Mouse (Mus musculus) adrenal gland, adult 18-20 months (tissue): ENCODE data around the gene Wwox. TPM values are rescaled to one million over a fixed set of nuclear protein-coding genes. Genes with fewer than 3 reads are reported as not detected.

Source experiments
- DNase-seq, 2 experiments: peaks; one replicate each; pipeline ENCODE4 v3.0.0; 2021 to 2022; ENCODE audit warnings: low spot score in 2 of 2
- total RNA-seq, 2 experiments: library from RNA; stranded (reverse); gene quantifications; 1 replicate in 1 of 2; 2 replicates in 1 of 2; pipeline ENCODE4 v1.2.3; 2021

Gene Wwox
- total RNA-seq, 2 experiments from 2014 or later = 26.9 to 27.0 TPM

DNA sequence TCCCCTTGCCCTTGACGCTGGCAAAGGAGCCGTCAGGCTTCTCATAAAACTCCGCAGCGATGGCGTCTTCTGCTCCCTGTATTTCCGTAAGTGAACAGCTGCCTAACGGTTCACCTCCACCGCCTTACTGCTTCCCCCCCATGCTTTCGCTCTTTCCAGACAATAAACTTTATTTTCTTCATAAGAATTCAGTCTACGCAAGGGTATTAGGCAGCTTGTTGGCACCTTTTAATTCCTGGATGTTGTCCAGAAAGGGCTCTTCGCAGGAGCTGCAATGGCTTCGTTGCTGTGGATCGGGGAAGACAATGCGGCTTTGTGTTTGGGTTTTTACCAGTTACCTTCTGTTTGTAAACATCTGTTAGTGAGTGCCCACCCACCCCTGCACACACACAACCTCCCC lies 211.3 kb downstream of the Wwox start:
- no peak for DNase-seq

DNA sequence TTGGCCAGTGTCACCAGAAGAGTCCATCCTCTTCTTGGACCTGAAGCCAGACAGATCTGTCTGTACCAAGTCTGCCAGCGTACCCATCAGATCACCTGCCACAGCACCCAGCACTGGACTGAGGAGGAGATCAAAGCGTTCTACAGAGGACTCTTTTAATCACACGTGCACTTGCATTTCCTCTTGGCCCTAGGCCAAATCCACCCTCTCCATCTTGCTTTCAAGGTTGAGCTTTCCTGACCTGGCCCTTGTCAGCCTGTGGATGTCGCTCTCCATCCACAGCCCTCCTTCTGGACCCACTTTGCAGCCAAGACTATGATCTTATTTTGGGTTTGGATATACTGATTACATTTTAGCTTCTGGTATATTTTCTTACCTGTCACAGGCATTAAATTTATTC lies 218.3 kb downstream of the Wwox start:
- peak; percentile 22 to 35 for DNase-seq

DNA sequence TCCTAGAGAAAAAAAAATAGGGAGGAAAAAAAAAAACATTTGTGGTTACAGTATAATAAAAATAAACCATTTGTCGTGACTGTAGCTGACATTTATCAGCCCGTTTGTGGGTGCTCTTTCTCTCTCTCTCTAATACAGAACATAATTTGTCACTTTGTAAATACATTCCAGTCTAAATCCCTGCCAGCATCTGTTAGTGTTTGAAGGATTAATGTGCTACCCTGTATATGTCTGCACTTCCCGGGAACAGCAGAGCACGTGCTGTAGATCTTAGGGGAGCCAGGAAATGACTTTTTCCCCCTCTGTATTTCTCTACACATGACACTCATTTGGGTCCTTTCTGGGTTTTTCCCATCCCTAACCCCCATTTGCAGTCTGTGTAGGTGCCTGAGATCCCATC lies 219.0 kb downstream of the Wwox start:
- DNase-seq = no peak

DNA sequence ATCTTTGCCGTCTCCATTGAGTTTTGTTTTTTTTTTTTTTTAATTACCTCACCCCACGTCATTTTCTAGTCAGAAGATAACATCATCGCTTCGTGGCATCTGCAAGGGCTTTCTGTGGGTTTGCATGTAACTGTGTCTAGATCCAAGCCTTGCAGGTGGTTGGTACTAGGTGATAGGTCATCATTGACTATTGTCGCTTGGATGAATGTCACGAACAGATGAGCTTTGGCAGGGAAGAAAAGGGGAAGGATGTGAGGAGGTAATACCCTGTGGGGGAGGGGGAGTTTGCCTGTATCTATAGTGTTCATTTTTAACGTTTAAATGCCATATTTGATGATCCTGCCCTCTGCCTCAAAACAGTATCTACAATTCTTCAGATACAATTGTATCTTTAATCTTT lies 223.6 kb downstream of the Wwox start:
- no peak for DNase-seq

DNA sequence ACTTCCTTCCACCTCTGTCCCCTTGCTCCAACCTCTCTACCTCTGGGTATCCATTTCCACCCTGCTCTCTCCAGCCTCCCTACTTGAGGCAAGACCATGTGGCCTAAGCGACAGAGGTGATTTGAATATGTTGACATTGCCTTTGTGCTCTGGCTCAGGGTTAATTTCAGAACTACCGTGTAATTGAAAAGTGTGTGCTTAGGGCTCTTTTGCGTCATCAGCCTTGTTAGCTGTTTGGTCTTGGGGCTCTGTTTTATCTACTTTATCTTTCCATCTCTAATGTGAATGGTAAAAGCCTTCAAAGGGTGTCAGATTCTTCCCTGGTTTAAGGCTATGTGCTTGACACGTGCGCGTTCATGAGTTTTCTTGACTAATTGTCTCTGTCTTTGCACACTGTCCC lies 226.1 kb downstream of the Wwox start:
- no peak for DNase-seq

DNA sequence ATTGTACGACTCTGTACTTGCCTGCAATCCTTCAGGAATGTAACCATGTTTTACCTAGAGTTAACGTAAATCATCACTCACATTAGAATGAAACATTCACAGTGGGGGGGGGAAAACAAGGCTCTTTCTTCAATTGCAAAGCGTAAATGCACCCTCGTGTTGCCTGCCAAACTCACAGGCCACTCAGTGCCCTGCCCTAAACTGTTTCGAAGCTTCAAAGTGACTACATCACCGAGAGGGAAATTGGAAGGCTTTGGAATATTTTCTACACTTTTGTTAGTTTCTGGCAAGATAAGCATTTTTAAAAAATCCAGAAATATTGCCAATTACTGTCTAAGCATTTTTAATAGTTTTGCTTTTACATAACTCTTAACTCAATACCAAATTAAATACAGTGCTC lies 231.3 kb downstream of the Wwox start:
- no peak for DNase-seq

DNA sequence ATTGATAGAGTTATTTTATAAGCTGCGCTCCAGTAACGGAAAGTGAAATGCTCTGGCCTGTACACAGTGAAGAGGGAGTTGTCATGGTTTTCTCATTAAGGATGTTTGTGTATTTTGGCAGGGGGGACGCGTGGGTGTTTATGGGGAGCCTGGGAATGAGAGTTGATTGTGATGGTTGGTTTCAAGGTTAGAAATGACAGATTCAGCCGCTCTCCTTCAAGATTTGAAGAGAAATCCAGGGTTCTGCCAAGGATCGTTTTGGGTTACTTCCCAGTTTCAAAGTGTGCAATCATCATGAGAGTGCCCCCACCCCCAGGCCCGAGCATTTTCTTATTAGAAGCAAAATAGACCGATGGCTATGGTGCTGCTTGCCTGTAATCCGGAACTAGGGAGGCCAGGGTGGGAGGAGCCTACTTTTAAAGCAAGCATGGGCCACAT lies 231.8 kb downstream of the Wwox start:
- DNase-seq = peak in 1 of 2 experiments; percentile 23

DNA sequence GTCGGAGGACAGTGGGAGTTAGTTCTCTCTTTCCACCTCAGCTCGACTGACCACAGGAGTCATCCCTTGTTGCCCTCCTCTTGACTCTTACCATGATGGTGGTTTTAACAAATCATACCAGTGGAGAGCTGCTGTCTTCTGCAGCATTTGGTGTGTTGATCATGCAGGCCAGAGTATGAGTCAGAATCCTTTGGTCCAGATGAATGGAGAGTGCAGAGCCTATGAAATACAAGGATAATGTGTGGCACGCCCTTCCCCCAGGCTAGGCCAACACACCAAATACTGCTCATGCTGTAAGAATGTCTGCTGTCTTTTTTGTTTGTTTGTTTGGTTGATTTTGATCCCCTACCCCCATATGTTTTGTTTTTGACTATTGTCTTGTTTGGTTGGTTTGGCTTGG lies 234.0 kb downstream of the Wwox start:
- DNase-seq = no peak

DNA sequence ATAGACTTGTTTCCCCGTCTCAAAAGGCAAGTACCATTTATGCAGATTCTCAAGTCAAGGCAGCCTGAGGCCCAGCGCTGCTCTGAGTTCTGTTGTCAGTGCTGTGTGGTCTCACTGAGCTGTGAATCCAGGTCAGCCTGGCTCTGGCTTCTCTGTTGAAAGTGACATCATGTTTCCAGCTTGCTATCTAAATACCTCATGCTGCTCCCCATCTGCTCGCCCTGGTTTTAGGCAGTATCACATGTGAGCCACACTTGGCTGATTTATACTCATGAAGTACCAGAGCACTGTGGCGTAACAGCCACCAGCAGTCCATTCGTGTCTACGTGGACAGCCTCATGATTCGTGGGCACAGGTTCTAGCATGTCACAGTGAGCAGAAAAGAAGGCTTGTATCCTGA lies 235.7 kb downstream of the Wwox start:
- no peak for DNase-seq

DNA sequence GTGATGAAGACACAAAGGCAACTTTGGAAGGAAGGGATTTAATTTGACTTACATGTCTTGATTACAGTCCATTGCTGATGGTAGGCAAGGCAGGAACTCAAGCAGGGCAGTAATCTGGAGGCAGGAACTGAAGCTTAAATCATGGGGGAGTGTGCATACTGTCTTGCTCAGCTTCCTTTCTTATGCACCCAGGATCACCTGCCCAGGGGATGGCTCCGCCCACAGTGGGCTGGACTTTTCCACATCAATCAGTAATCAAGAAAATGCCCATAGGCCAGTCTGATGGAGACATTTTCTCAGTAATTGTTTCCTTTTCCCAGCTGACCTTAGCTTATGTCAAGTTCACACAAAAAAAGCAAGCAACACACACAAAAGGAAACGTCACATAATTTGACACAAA lies 237.5 kb downstream of the Wwox start:
- no peak for DNase-seq

DNA sequence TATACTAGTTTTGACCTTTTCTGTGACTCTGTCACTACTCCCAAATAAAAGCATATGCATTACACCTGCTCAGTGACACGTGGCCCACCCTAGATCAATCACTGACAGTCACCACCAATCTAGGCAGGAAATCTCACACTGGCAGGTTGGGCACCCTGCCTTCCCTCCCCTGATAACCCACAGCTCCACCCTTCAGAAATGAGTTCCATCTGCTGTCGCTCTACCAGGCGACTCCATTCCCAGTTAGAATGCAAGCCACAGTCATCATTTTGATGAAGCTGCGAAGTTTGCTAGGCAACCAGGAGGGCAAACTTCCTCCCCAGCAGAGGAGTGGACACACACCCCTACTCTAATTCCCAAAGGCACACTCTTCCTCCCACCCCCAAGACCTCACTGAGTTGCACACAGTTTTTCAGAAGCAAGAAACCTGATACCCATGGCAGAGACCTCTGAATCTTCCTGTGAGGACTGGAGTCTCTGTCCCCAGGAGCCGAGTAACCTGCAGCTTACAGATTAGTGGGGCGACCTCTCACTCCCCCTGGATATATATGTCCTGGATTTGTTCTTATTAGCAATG lies 238.2 kb downstream of the Wwox start:
- no peak for DNase-seq

DNA sequence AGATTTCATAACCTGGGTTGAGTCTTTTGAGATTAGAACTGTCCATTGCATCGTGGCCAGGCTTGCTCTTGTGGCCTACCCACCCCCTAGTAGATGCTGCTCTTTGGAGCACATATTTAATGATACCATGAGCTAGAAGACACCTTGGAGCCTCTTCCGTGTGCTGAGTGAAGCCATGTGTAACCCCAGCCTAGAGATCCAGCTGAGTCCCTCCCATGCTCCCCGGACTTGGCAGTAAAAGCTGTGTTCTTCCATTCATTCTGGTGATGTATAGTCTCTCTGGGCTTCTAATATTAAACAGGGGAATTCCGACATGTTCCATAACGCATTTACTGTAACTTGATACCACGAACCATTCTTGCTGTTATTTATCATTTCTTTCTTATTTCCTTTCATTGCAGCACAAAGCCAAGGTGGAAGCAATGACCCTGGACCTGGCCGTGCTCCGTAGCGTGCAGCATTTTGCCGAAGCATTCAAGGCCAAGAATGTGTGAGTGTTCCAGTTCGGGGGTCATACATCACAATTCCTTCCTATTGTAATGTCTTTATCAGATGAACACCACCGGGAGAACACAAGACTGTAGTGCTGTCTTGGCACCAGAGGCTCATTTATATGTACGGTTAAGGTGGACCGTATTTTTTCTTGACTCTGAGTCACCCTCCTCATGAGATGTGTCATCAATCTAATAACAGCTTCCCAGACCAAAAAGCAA lies 240.1 kb downstream of the Wwox start:
- no peak for DNase-seq

DNA sequence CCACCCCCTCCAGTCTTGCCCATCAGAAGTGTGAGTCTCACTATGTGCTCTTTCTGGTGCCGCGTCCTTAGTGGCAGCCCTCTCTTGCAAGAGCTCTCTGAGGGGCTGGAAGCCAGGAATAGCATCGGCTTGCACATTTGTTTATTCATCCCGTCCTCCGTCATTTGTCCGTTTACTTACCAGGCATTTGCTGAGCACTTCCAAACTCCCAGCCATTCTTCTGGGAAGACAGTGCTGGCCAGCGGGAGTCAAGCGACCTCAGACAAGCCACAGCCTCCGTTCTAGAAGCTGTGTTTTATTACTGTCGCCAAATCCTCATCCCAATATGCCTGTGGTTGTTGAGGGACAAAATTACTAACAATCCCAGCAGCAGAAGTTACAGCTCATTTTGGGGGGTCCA lies 241.7 kb downstream of the Wwox start:
- DNase-seq = no peak

DNA sequence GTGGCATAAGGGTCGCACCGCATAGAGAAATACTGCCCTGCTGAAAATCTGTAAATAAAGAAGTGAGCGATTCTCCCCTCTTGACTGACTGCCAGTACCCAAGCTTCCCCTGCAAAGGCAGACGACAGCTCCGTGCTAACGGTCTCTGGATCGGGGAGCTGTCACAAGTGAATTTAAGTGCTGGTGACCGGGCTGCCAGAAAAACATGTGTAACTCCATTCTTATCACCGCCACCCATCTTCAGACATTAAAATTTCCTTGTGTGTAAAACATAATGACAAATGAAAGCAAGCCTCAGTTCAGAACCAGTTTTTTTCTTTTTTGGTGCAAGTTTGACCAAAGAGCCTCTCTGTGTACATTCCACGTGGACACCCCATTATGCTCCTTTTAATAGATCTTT lies 242.7 kb downstream of the Wwox start:
- DNase-seq = no peak

DNA sequence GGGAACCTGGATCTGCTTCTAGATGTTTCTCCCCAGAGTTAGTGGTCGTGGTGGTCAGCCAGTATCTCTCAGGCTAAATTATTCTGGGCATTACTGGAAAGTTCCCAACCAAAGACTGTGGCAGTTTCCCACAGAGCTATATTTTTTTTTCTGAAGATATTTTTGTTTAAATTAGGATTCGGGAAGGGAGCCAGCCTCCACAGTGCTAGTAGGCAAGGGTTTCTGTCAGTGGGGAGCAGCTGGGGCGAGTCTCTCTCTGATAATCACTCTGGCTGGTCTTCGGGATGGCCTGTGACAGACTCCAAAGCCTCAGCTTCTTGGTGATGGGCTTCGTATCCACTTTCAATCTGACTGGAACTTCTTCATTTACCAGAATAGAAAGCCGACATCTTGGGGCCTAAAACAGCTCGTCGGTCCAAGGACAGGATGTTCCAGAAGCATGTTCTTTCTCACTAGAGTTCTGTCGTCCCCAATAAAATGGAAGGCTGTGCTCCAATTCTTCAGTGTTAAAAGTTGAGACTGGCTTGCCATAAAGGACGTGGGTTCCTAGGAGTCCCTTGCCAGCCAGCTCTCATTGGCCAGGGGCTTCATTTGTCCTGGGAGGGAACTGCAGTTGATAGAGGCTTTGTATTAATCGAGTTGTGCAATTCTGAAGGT lies 244.7 kb downstream of the Wwox start:
- DNase-seq = no peak

DNA sequence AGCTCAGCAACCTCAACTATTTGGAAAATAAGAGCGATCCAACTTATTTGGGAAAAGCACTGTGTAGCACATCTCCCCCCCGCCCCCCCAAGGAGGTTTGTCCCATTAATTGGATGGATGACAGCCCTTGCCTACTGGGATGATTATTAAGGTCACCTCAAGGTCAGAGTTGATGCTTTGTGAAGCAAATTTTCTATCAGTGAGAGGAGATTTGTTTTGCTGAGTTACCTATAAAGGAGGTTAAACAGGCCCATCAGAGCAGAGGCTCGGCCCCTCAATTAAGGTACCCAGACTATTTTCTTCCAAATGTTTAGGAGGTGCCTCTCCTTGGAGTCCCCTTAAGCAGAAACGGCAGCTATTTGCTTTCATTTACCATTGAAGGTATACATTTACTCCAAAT lies 247.0 kb downstream of the Wwox start:
- no peak for DNase-seq

DNA sequence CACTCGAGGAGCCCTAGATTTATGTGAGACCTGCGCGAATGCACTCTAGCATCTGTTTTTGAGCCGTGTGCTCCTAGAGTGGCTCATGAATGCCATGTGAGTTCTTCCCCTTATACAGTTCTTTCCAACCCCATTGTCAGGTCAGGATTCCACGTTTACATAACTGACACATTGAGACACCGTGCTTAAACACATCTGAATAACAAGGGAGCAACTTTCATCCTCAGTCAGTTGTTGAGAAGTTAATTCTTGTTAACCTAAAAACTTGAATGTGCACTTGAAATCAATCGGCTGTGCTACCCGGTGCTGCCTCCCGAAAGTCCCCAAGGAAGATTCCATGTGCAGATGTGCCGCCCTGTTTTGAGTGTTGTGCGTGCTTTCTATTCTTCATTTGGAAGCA lies 249.3 kb downstream of the Wwox start:
- no peak for DNase-seq

DNA sequence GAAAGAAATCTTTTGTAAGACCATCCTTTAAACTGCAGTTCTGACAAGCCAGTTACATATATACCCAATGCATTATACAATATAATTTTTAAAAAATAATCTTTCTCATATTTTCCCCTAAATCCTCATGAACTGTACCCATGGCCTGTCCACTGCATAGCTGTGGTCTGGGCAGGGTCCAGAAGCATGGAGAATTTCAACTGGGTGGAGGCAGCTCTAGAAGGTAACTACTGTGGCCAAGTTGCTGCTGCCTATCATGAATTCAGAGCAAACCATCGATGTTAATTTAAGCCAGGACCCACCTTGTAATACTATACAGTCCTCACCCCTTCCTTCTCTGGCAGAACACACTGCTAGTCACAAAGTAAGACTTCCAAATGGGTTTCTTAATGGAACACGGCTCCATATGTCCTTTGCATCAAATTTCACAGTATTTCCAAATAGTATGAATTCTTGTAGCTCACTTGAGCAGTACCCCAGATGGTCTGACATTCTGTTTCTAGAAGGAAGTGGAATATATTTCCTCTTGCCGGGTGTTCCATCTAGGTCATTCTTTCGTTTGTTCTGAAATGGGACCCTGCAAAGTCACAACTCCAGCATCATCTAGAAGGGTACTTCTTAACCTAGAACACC lies 255.2 kb downstream of the Wwox start:
- no peak for DNase-seq

DNA sequence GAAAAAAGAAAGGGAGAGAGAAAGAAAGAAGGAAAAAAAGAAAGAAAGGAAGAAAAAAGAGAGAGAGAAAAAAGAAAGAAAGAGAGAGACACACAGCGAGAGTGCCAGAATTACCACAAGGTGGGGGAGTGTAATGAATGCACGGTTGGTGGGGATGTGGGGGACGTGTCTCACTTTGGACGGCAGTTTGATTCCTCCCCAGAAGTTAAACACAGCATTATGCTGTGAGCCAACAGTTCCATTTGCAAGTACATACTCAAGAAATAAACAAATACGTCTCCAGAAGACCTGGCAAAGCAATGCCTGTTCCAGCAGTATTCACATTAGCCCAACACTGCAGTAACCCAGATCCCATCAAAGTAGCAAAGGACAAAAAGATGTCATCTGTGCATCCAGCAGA lies 264.1 kb downstream of the Wwox start:
- no peak for DNase-seq

DNA sequence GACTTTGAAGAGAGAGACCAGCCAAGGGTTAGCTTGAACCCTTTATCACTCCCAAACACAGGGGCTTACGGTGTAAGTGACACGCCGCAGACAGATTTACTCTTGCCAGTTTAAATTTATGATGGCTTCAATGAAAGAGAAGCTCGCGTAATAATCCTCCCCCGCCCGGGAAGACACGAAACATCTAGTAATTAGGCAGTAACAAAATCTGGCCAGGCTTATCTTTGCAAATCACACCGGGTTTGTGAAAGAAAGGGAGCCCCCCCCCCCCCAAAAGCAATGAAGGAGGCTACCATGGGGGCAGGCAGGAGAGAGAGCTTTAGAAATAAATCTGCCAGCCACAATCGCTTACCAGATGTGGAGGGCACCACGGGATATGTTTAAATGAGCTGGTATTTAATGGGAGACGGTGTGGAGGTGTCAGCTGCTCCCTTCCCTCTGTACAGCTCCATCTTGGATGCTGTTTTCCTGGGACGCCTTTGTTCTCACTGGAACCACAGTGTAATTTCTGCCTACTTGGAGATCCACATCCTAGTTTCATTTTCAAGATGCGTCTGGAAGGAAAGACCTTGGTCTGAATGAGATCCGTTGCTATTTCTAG lies 268.2 kb downstream of the Wwox start:
- peak in 1 of 2 experiments; percentile 18 for DNase-seq

DNA sequence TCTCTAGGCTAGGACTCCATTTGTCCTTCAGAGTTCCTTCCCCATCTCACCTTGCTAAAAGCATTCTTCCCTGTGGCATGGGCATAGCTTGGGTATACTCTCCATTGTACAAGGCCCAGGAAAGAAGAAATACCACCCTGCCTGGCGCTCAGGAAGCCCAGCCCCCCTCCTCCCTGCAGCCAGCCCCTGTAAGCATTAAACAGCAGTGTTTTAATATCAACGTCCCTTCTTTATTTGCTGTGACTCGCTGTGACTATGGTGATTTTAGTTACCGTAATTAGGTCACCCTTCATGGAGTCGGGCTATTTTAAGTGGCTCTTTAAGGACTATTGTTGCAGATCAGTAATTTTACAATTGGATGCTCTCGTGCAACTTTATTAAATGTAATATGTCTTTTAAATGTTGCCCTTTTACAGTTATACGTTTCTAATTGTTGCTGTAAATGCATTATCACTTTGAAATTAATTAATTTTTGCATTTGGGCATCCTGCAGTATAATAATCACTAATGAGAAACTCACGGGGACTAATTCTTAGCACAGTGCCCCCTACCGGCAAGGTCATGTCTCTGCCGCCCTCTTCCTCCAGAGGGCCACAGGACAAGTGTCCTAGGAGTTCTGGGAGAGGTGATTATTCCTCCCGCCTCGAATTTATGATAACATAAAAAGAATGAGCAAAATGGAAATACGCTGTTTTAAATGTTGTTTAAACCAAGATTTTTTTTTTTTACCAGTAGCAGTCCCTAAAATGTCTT lies 276.0 kb downstream of the Wwox start:
- DNase-seq = peak in 1 of 2 experiments; percentile 39
